Mouse (Mus musculus) left cerebral cortex, adult 8-10 months (tissue): Measurements from ENCODE around the gene Copz2. TPM values are rescaled to one million over a fixed set of nuclear protein-coding genes. Genes with fewer than 3 reads are reported as not detected.
"Not testable (repeated sequence)": the region's sequence is repeated elsewhere in the genome, so short reads cannot be mapped to it uniquely, and the experiment has no call there.

ENCODE experiments used
- DNase-seq, 2 experiments: peaks; one replicate each; pipeline ENCODE4 v3.0.0; 2022; ENCODE audit warnings: low spot score in 2 of 2
- total RNA-seq, 4 experiments: library from RNA; stranded (reverse); gene quantifications; 2 replicates each; pipeline ENCODE4 v1.2.4; 2022

Gene Copz2
- total RNA-seq, 4 experiments from 2014 or later, result 6.4 to 10.7 (median 6.8) TPM

- DNase-seq, result no peak
Observed at GRCm38 (mm10) chr11:96828881-96829280, 20.8 kb upstream of the Copz2 start.

- DNase-seq, result no peak
Observed at GRCm38 (mm10) chr11:96829403-96829812, 20.3 kb upstream of the Copz2 start.

- DNase-seq, result peak; percentile 95 to 100
Observed at GRCm38 (mm10) chr11:96829813-96830538, 19.7 kb upstream of the Copz2 start, which contains the start of gene Nfe2l1. Gene Nfe2l1, minus strand, starts transcription at chr11:96829968.

- DNase-seq, result no peak
Observed at GRCm38 (mm10) chr11:96830539-96831216, 19.0 kb upstream of the Copz2 start.

GRCm38 (mm10) chr11:96831516-96831915 lies 18.2 kb upstream of the Copz2 start:
- no peak for DNase-seq

- no peak for DNase-seq
Observed at GRCm38 (mm10) chr11:96832541-96832940, 17.1 kb upstream of the Copz2 start.

- DNase-seq, result no peak
Observed at GRCm38 (mm10) chr11:96832973-96833372, 16.7 kb upstream of the Copz2 start.

GRCm38 (mm10) chr11:96834127-96834526 lies 15.5 kb upstream of the Copz2 start:
- no peak for DNase-seq

- DNase-seq, result no peak
Observed at GRCm38 (mm10) chr11:96837298-96837697, 12.4 kb upstream of the Copz2 start.

- no peak for DNase-seq
Observed at GRCm38 (mm10) chr11:96838341-96838740, 11.3 kb upstream of the Copz2 start.

- DNase-seq, result no peak
Observed at GRCm38 (mm10) chr11:96839428-96839827, 10.2 kb upstream of the Copz2 start.

- no peak for DNase-seq
Observed at GRCm38 (mm10) chr11:96839877-96840276, 9.8 kb upstream of the Copz2 start.

- peak in 1 of 2 experiments; percentile 86 for DNase-seq
Observed at GRCm38 (mm10) chr11:96840290-96840689, 9.4 kb upstream of the Copz2 start.

GRCm38 (mm10) chr11:96843627-96844026 lies 6.0 kb upstream of the Copz2 start:
- DNase-seq, result no peak

GRCm38 (mm10) chr11:96847240-96847639 lies 2.4 kb upstream of the Copz2 start:
- no peak for DNase-seq

- no peak for DNase-seq
Observed at GRCm38 (mm10) chr11:96848694-96849093, 976 bp upstream of the Copz2 start.

GRCm38 (mm10) chr11:96849145-96849544 lies 525 bp upstream of the Copz2 start:
- DNase-seq, result not testable (repeated sequence)

GRCm38 (mm10) chr11:96857446-96857845 lies 7.8 kb downstream of the Copz2 start:
- no peak for DNase-seq

- no peak for DNase-seq
Observed at GRCm38 (mm10) chr11:96859635-96860034, 10.0 kb downstream of the Copz2 start.

GRCm38 (mm10) chr11:96860564-96860963 lies 10.9 kb downstream of the Copz2 start:
- peak; percentile 48 to 70 for DNase-seq

- no peak for DNase-seq
Observed at GRCm38 (mm10) chr11:96861446-96861845, 11.8 kb downstream of the Copz2 start.

- DNase-seq, result peak; percentile 85 to 89
Observed at GRCm38 (mm10) chr11:96861878-96862289, 12.2 kb downstream of the Copz2 start.

GRCm38 (mm10) chr11:96862534-96862933 lies 12.9 kb downstream of the Copz2 start:
- DNase-seq, result no peak
